7 mouse cellular contexts compared by ENCODE assay signal in genomic region chr7:73389419-73389818, GRCm38 (mm10). TPM values are rescaled to one million over a fixed set of nuclear protein-coding genes. Genes with fewer than 3 reads are reported as not detected.
DNase-seq lines count a peak whose midpoint lies in the region; ATAC-seq and TF ChIP-seq lines count a peak whose summit lies in the region.

No protein-coding gene starts in this region.

- 9% methylated on average over 9 of the region's 9 CpGs for WGBS in lung, embryonic 14.5 days
- WGBS in forebrain, embryonic 14.5 days: 6% methylated on average over 9 of the region's 9 CpGs
- 5% methylated on average over 9 of the region's 9 CpGs for WGBS in limb, embryonic 10.5 days
- 13% methylated on average over 9 of the region's 9 CpGs for WGBS in stomach, embryonic 14.5 days

- peak overlapping the region; percentile 79 for H3K4me2 ChIP-seq in lung, embryonic 14.5 days
- H3K4me2 ChIP-seq in forebrain, embryonic 14.5 days (ENCODE audit: low read length): peak overlapping the region; percentile 88
- peak overlapping the region; percentile 85 for H3K4me2 ChIP-seq in stomach, embryonic 14.5 days (replicated peaks; ENCODE audit: low read depth, low read length)

- no peak for ATAC-seq in lung, embryonic 14.5 days (ENCODE audit: insufficient read depth)
- no peak for ATAC-seq in forebrain, embryonic 14.5 days
- no peak for ATAC-seq in stomach, embryonic 14.5 days (ENCODE audit: insufficient number of reproducible peaks, insufficient read depth, low FRiP score, low read depth)

- no peak for TF ChIP-seq CTCF in lung, embryonic 14.5 days (IDR thresholded peaks at IDR 0.05; ENCODE audit: low read depth)

- DNase-seq in lung, embryonic 14.5 days: no peak
- DNase-seq in lung, adult 18-20 months: no peak
- no peak for DNase-seq in forebrain, embryonic 14.5 days (ENCODE audit: low spot score)
- peak; percentile 58 for DNase-seq in limb, embryonic 10.5 days (ENCODE audit: low spot score)
- DNase-seq in testis, postnatal 10 days (ENCODE audit: low spot score): no peak
- no peak for DNase-seq in spleen, adult 12 weeks (ENCODE audit: low spot score)

- peak overlapping the region; percentile 98 for H3K27ac ChIP-seq in lung, embryonic 14.5 days (ENCODE audit: low read depth)
- H3K27ac ChIP-seq in forebrain, embryonic 14.5 days (ENCODE audit: low read depth, low read length): peak overlapping the region; percentile 85; the same call in 1 of the 2 replicates
- peak overlapping the region; percentile 95 for H3K27ac ChIP-seq in limb, embryonic 10.5 days
- peak overlapping the region; percentile 96; the same call in 1 of the 2 replicates for H3K27ac ChIP-seq in stomach, embryonic 14.5 days (ENCODE audit: low read length)

- H3K9me3 ChIP-seq in lung, embryonic 14.5 days (ENCODE audit: low read depth, low read length): no peaks in the 10 kb centered on the region
- H3K9me3 ChIP-seq in forebrain, embryonic 14.5 days (replicated peaks; ENCODE audit: control insufficient read depth, low read length): no peaks in the 10 kb centered on the region
- H3K9me3 ChIP-seq in limb, embryonic 10.5 days (replicated peaks): no peaks in the 10 kb centered on the region
- no peaks in the 10 kb centered on the region for H3K9me3 ChIP-seq in stomach, embryonic 14.5 days (ENCODE audit: control insufficient read depth, low read depth, low read length)

- no peaks in the 10 kb centered on the region for H3K36me3 ChIP-seq in lung, embryonic 14.5 days (ENCODE audit: insufficient read depth)
- no peaks in the 10 kb centered on the region for H3K36me3 ChIP-seq in forebrain, embryonic 14.5 days (ENCODE audit: control insufficient read depth, insufficient read depth, low read length)
- peaks cover 8% of the 10 kb centered on the region for H3K36me3 ChIP-seq in limb, embryonic 10.5 days
- no peaks in the 10 kb centered on the region for H3K36me3 ChIP-seq in stomach, embryonic 14.5 days (ENCODE audit: control insufficient read depth, insufficient read depth, low read length)

- H3K4me3 ChIP-seq in lung, embryonic 14.5 days (ENCODE audit: low read depth, low read length): 0 out of 2 replicates have a peak overlapping the region, but pooled peaks have one; percentile 84
- H3K4me3 ChIP-seq in forebrain, embryonic 14.5 days (ENCODE audit: low read depth, low read length): no peak overlapping the region
- H3K4me3 ChIP-seq in limb, embryonic 10.5 days: peak overlapping the region; percentile 71
- H3K4me3 ChIP-seq in stomach, embryonic 14.5 days (ENCODE audit: low read depth, low read length): 0 out of 2 replicates have a peak overlapping the region, but pooled peaks have one; percentile 94

- peak overlapping the region; percentile 23; the same call in 1 of the 2 replicates for H3K9ac ChIP-seq in lung, embryonic 14.5 days
- peak overlapping the region; percentile 90; the same call in 1 of the 2 replicates for H3K9ac ChIP-seq in forebrain, embryonic 14.5 days (ENCODE audit: low read length)
- no peak overlapping the region for H3K9ac ChIP-seq in stomach, embryonic 14.5 days (replicated peaks; ENCODE audit: low read depth, low read length)

- no peaks in the 10 kb centered on the region for H3K27me3 ChIP-seq in lung, embryonic 14.5 days (ENCODE audit: insufficient read depth, low read length)
- H3K27me3 ChIP-seq in forebrain, embryonic 14.5 days (replicated peaks; ENCODE audit: control insufficient read depth, insufficient read depth, low read length): no peaks in the 10 kb centered on the region
- H3K27me3 ChIP-seq in limb, embryonic 10.5 days (ENCODE audit: low read depth, poor library complexity, severe bottlenecking): no peaks in the 10 kb centered on the region
- no peaks in the 10 kb centered on the region for H3K27me3 ChIP-seq in stomach, embryonic 14.5 days (ENCODE audit: control insufficient read depth, insufficient read depth, low read length)

- H3K4me1 ChIP-seq in lung, embryonic 14.5 days (ENCODE audit: insufficient read depth): peaks cover 10% of the 10 kb centered on the region; the same call in 1 of the 2 replicates
- H3K4me1 ChIP-seq in forebrain, embryonic 14.5 days (ENCODE audit: control insufficient read depth, insufficient read depth, low read length): peaks cover 44% of the 10 kb centered on the region
- peaks cover 38% of the 10 kb centered on the region for H3K4me1 ChIP-seq in limb, embryonic 10.5 days
- H3K4me1 ChIP-seq in stomach, embryonic 14.5 days (ENCODE audit: control insufficient read depth, insufficient read depth, low read length): peaks cover 28% of the 10 kb centered on the region

RNA-seq across cellular contexts. Expression of gene Rgma, which starts 14.1 kb away (rescaled TPM):
- polyA plus RNA-seq in lung, embryonic 14.5 days (2014; fragmentation: Nextera tagmentation; extraction: Ambion mirVana): 19.0 and 22.8 TPM in 2 replicates
- polyA plus RNA-seq in forebrain, embryonic 14.5 days (2014; fragmentation: Nextera tagmentation; extraction: Ambion mirVana): 20.6 and 23.6 TPM in 2 replicates
- polyA plus RNA-seq in limb, embryonic 10.5 days (2016; fragmentation: Nextera tagmentation; extraction: Ambion mirVana): 20.1 and 26.8 TPM in 2 replicates
- polyA plus RNA-seq in stomach, embryonic 14.5 days (2014; fragmentation: Nextera tagmentation; extraction: Ambion mirVana): 24.9 and 30.5 TPM in 2 replicates
